Mouse (Mus musculus) cerebellum, adult 2 months (tissue): ENCODE measurements around the gene Plg.

Experiments
- CTCF ChIP-seq: fragments of 200-500 bp; IDR thresholded peaks from 2 replicates; pipeline ENCODE4 v1.5.1; 2011; ENCODE audit warnings: low read depth, mild to moderate bottlenecking, control low read depth, low read length, moderate library complexity, borderline replicate concordance; ENCODE audit not compliant: insufficient read depth
- POLR2A ChIP-seq: fragments of 200-500 bp; IDR thresholded peaks from 2 replicates; pipeline ENCODE4 v1.6.1; 2011; ENCODE audit warnings: low read length, control low read depth, borderline replicate concordance; ENCODE audit not compliant: insufficient read depth

DNA sequence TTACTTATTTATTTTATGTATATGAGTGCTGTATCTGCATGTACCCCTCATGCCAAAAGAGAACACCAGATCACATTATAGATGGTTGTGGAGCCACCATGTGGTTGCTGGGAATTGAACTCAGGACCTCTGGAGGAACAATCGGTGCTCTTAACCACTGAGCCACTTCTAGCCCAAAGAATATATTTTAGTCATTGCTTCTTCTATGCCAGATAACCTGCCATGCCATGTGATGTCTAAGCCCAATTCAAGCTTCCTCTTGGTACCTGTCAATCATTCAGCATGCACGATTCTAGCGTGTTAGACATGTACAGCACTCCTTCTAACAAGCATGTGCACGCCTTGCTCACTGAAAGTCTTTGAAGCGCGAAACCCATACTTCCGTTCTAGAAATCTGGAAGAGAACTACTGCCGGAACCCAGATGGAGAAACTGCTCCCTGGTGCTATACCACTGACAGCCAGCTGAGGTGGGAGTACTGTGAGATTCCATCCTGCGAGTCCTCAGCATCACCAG, 17.8 kb downstream of the Plg start:
- TF ChIP-seq CTCF, result no peak
- TF ChIP-seq POLR2A, result no peak
